Mouse (Mus musculus) kidney, embryonic 15.5 days (tissue): ENCODE results near the gene Dapk3. TPM values are rescaled to one million over a fixed set of nuclear protein-coding genes. Genes with fewer than 3 reads are reported as not detected.
"Not testable (repeated sequence)": the region's sequence is repeated elsewhere in the genome, so short reads cannot be mapped to it uniquely, and the experiment has no call there.

Experiments used
- ATAC-seq: fragments of 200-750 bp; cut with Nextera tagmentation; replicated peaks from 2 replicates; pipeline ENCODE4 v1.8.0; 2017; ENCODE audit warnings: moderate TSS enrichment; ENCODE audit not compliant: low FRiP score
- H3K27ac ChIP-seq: fragments of 300-500 bp; sonication (generic); 2 replicates; pipeline ENCODE4 v1.5.1; 2015; ENCODE audit warnings: mild to moderate bottlenecking, inconsistent platforms
- H3K27me3 ChIP-seq: fragments of 300-500 bp; sonication (generic); 2 replicates; pipeline ENCODE4 v1.6.1; 2015; ENCODE audit warnings: inconsistent platforms
- H3K36me3 ChIP-seq: fragments of 300-500 bp; sonication (generic); 2 replicates; pipeline ENCODE4 v1.6.1; 2015; ENCODE audit warnings: inconsistent platforms
- H3K4me1 ChIP-seq: fragments of 300-500 bp; sonication (generic); 2 replicates; pipeline ENCODE4 v1.6.1; 2015; ENCODE audit warnings: inconsistent platforms
- H3K4me2 ChIP-seq: fragments of 300-500 bp; sonication (generic); 2 replicates; pipeline ENCODE4 v1.6.1; 2015; ENCODE audit warnings: moderate library complexity, mild to moderate bottlenecking, inconsistent platforms
- H3K4me3 ChIP-seq: fragments of 300-500 bp; sonication (generic); replicated peaks from 2 replicates; pipeline ENCODE4 v1.5.1; 2015; ENCODE audit warnings: mild to moderate bottlenecking, inconsistent platforms
- H3K9ac ChIP-seq: fragments of 300-500 bp; sonication (generic); 2 replicates; pipeline ENCODE4 v1.6.1; 2015; ENCODE audit warnings: mild to moderate bottlenecking, inconsistent platforms
- H3K9me3 ChIP-seq: fragments of 300-500 bp; sonication (generic); replicated peaks from 2 replicates; pipeline ENCODE4 v1.6.1; 2016; ENCODE audit warnings: inconsistent platforms
- WGBS: fragments of 180-500 bp; shearing (Covaris S2); methylation state at CpG from one replicate; pipeline ENCODE4 v1.1.7; 2015; ENCODE audit warnings: mixed read lengths; 5-methylcytosine and 5-hydroxymethylcytosine counted together
- polyA plus RNA-seq: library from polyadenylated mRNA; unstranded; fragments of >200 nt; fragmentation: Nextera tagmentation; extraction: Ambion mirVana; gene quantifications from 2 replicates; pipeline ENCODE4 v1.2.1, GENCODE M21; 2015

Dapk3 gene
- polyA plus RNA-seq, 1 experiment from 2014 or later, result 47.9 TPM

- no peaks in the 10 kb centered on the region for H3K9me3 ChIP-seq
- H3K4me3 ChIP-seq, result no peak overlapping the region
- ATAC-seq, result 0 out of 2 replicates have a peak, but pooled peaks have one; percentile 29
- H3K4me2 ChIP-seq, result no peak overlapping the region
- WGBS, result 66% methylated on average over 12 of the region's 12 CpGs
- peak overlapping the region; percentile 24; the same call in 1 of the 2 replicates for H3K27ac ChIP-seq
- H3K4me1 ChIP-seq, result no peaks in the 10 kb centered on the region
- peaks cover 90% of the 10 kb centered on the region for H3K36me3 ChIP-seq
- no peak overlapping the region for H3K9ac ChIP-seq
- no peaks in the 10 kb centered on the region for H3K27me3 ChIP-seq
Observed at GRCm38 (mm10) chr10:81152609-81153008, 30.2 kb upstream of the Dapk3 start.

GRCm38 (mm10) chr10:81154313-81154712, 28.5 kb upstream of the Dapk3 start:
- no peak for ATAC-seq
- Histone ChIP-seq H3K9me3 (no peaks in the 10 kb centered on the region), H3K4me3 (no peak overlapping the region), H3K27ac (no peak overlapping the region), H3K4me2 (no peak overlapping the region), H3K36me3 (peaks cover 88% of the 10 kb centered on the region), H3K4me1 (no peaks in the 10 kb centered on the region), H3K27me3 (no peaks in the 10 kb centered on the region), H3K9ac (no peak overlapping the region)
- WGBS, result 91% methylated on average over 12 of the region's 12 CpGs

GRCm38 (mm10) chr10:81154736-81155135, 28.1 kb upstream of the Dapk3 start:
- Histone ChIP-seq H3K27me3 (no peaks in the 10 kb centered on the region), H3K27ac (no peak overlapping the region), H3K36me3 (peaks cover 85% of the 10 kb centered on the region), H3K4me2 (no peak overlapping the region), H3K4me3 (no peak overlapping the region), H3K9me3 (no peaks in the 10 kb centered on the region), H3K4me1 (no peaks in the 10 kb centered on the region), H3K9ac (no peak overlapping the region)
- WGBS, result 80% methylated on average over 6 of the region's 6 CpGs
- no peak for ATAC-seq

GRCm38 (mm10) chr10:81161602-81162317, 21.0 kb upstream of the Dapk3 start:
- no peak overlapping the region for H3K4me2 ChIP-seq
- ATAC-seq, result no peak; the same call in 1 of the 2 replicates
- H3K27ac ChIP-seq, result 0 out of 2 replicates have a peak overlapping the region, but pooled peaks have one; percentile 3
- no peaks in the 10 kb centered on the region for H3K9me3 ChIP-seq
- no peaks in the 10 kb centered on the region for H3K27me3 ChIP-seq
- peaks cover 78% of the 10 kb centered on the region for H3K36me3 ChIP-seq
- H3K4me3 ChIP-seq, result no peak overlapping the region
- peaks cover 32% of the 10 kb centered on the region for H3K4me1 ChIP-seq
- H3K9ac ChIP-seq, result no peak overlapping the region
- 45% methylated on average over 8 of the region's 8 CpGs for WGBS

GRCm38 (mm10) chr10:81162318-81162652, 20.5 kb upstream of the Dapk3 start:
- no peak overlapping the region for H3K9ac ChIP-seq
- H3K36me3 ChIP-seq, result peaks cover 72% of the 10 kb centered on the region

GRCm38 (mm10) chr10:81165118-81165517, 17.7 kb upstream of the Dapk3 start:
- WGBS, result 36% methylated on average over 8 of the region's 8 CpGs
- Histone ChIP-seq H3K27ac (no peak overlapping the region), H3K9me3 (no peaks in the 10 kb centered on the region), H3K27me3 (no peaks in the 10 kb centered on the region), H3K9ac (no peak overlapping the region), H3K4me1 (peaks cover 52% of the 10 kb centered on the region), H3K4me3 (no peak overlapping the region), H3K4me2 (no peak overlapping the region), H3K36me3 (peaks cover 49% of the 10 kb centered on the region)
- ATAC-seq, result no peak

More at GRCm38 (mm10) chr10:81162318-81162652, 20.5 kb upstream of the Dapk3 start:
- ATAC-seq, result no peak
- peaks cover 37% of the 10 kb centered on the region for H3K4me1 ChIP-seq
- 50% methylated on average over 2 of the region's 2 CpGs for WGBS
- no peaks in the 10 kb centered on the region for H3K27me3 ChIP-seq
- no peak overlapping the region for H3K4me3 ChIP-seq
- 0 out of 2 replicates have a peak overlapping the region, but pooled peaks have one; percentile 3 for H3K27ac ChIP-seq
- H3K4me2 ChIP-seq, result no peak overlapping the region
- no peaks in the 10 kb centered on the region for H3K9me3 ChIP-seq

GRCm38 (mm10) chr10:81167200-81168086, 15.4 kb upstream of the Dapk3 start, which contains the start of gene Pias4:
TSS of gene Pias4 (minus strand) at chr10:81167923.
- under 1% methylated on average over 57 of the region's 64 CpGs for WGBS
- H3K4me3 ChIP-seq, result peak within 1 kb of the TSS; percentile 91

GRCm38 (mm10) chr10:81168087-81168431, 14.7 kb upstream of the Dapk3 start:
- WGBS, result 8% methylated on average over 5 of the region's 5 CpGs
- peak overlapping the region; percentile 90 for H3K27ac ChIP-seq
- H3K4me1 ChIP-seq, result peaks cover 42% of the 10 kb centered on the region
- H3K4me3 ChIP-seq, result peak overlapping the region; percentile 91
- no peaks in the 10 kb centered on the region for H3K27me3 ChIP-seq
- H3K4me2 ChIP-seq, result peak overlapping the region; percentile 89
- H3K9ac ChIP-seq, result peak overlapping the region; percentile 52
- peak; percentile 64 for ATAC-seq
- no peaks in the 10 kb centered on the region for H3K9me3 ChIP-seq
- peaks cover 19% of the 10 kb centered on the region for H3K36me3 ChIP-seq

More at GRCm38 (mm10) chr10:81167200-81168086, 15.4 kb upstream of the Dapk3 start, which contains the start of gene Pias4:
- Histone ChIP-seq H3K27me3 (no peaks in the 10 kb centered on the region), H3K9me3 (no peaks in the 10 kb centered on the region), H3K27ac (peak within 1 kb of the TSS; percentile 90), H3K9ac (peak within 1 kb of the TSS; percentile 86), H3K36me3 (peaks cover 25% of the 10 kb centered on the region), H3K4me1 (peaks cover 41% of the 10 kb centered on the region), H3K4me2 (peak within 1 kb of the TSS; percentile 89)
- peak; percentile 88 for ATAC-seq

- Histone ChIP-seq H3K4me3 (peak overlapping the region; percentile 91), H3K4me2 (peak overlapping the region; percentile 89), H3K4me1 (peaks cover 48% of the 10 kb centered on the region), H3K27me3 (no peaks in the 10 kb centered on the region), H3K9ac (peak overlapping the region; percentile 52), H3K27ac (peak overlapping the region; percentile 90), H3K36me3 (peaks cover 13% of the 10 kb centered on the region), H3K9me3 (no peaks in the 10 kb centered on the region)
- peak; percentile 60 for ATAC-seq
- 2% methylated on average over 29 of the region's 29 CpGs for WGBS
Observed at GRCm38 (mm10) chr10:81168521-81169244, 14.1 kb upstream of the Dapk3 start.

GRCm38 (mm10) chr10:81169411-81169900, 13.3 kb upstream of the Dapk3 start:
- not testable (repeated sequence) for H3K27me3 ChIP-seq, H3K9me3 ChIP-seq, H3K9ac ChIP-seq, ATAC-seq, H3K36me3 ChIP-seq
- Histone ChIP-seq H3K4me1 (peaks cover 54% of the 10 kb centered on the region), H3K4me2 (peak overlapping the region; percentile 89; the same call in 1 of the 2 replicates), H3K4me3 (peak overlapping the region; percentile 9), H3K27ac (peak overlapping the region; percentile 82)
- WGBS, result 50% methylated on average over 6 of the region's 14 CpGs

- Histone ChIP-seq H3K9ac (no peak overlapping the region), H3K4me1 (peaks cover 53% of the 10 kb centered on the region), H3K27me3 (no peaks in the 10 kb centered on the region), H3K4me2 (peak overlapping the region; percentile 46), H3K27ac (peak overlapping the region; percentile 86), H3K4me3 (0 out of 2 replicates have a peak overlapping the region, but pooled peaks have one; percentile 2), H3K9me3 (no peaks in the 10 kb centered on the region), H3K36me3 (peaks cover 8% of the 10 kb centered on the region)
- WGBS, result 8% methylated on average over 21 of the region's 21 CpGs
- no peak for ATAC-seq
Observed at GRCm38 (mm10) chr10:81173132-81173531, 9.7 kb upstream of the Dapk3 start.
